Mouse (Mus musculus): ENCODE measurements around the gene Fabp7. TPM values are rescaled to one million over a fixed set of nuclear protein-coding genes. Genes with fewer than 3 reads are reported as not detected.

Gene Fabp7
- polyA plus RNA-seq, 1 experiment: 523 TPM

- no peak for TF ChIP-seq POLR2A (IDR thresholded peaks at IDR 0.05; ENCODE audit: insufficient read depth, low read depth, low read length)
- TF ChIP-seq CTCF (IDR thresholded peaks at IDR 0.05; ENCODE audit: insufficient read depth, low read depth, low read length): no peak
- 25% methylated on average over 3 of the region's 3 CpGs for WGBS
- H3K4me1 ChIP-seq (ENCODE audit: control insufficient read depth, insufficient read depth, low read length): no peaks in the 10 kb centered on the region
- H3K4me3 ChIP-seq (ENCODE audit: insufficient read depth, low read depth, low read length): no peak overlapping the region
- no peak overlapping the region for H3K27ac ChIP-seq (ENCODE audit: insufficient read depth, low read depth, low read length)
These were observed 37.8 kb downstream of the Fabp7 start for GRCm38 (mm10) chr10:57822473-57822872.

DNA sequence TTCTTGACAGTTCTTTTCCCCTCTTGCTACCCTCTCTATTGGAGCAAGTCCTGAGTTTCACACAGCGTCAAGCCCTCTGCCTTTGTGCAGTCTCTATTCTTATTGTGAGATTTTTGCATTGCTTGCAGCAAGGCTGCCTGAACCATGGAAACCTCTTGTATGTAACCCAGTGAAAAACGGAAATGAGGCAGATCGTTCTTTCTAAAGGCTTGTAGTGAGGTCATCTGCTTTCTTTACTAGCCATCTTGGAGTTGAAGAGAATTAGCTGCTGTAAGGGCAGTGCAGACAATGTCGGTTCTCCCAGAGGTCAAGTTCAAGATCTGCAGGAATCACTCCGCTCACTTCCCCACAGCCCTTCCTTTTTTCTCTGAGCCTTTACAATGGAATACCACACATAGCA, 44.0 kb downstream of the Fabp7 start:
- H3K4me3 ChIP-seq (ENCODE audit: insufficient read depth, low read depth, low read length): no peak overlapping the region
- TF ChIP-seq POLR2A (IDR thresholded peaks at IDR 0.05; ENCODE audit: insufficient read depth, low read depth, low read length) (no peak), CTCF (IDR thresholded peaks at IDR 0.05; ENCODE audit: insufficient read depth, low read depth, low read length) (no peak)
- H3K4me1 ChIP-seq (ENCODE audit: control insufficient read depth, insufficient read depth, low read length): no peaks in the 10 kb centered on the region
- H3K27ac ChIP-seq (ENCODE audit: insufficient read depth, low read depth, low read length): no peak overlapping the region
- 22% methylated on average over 5 of the region's 5 CpGs for WGBS

DNA sequence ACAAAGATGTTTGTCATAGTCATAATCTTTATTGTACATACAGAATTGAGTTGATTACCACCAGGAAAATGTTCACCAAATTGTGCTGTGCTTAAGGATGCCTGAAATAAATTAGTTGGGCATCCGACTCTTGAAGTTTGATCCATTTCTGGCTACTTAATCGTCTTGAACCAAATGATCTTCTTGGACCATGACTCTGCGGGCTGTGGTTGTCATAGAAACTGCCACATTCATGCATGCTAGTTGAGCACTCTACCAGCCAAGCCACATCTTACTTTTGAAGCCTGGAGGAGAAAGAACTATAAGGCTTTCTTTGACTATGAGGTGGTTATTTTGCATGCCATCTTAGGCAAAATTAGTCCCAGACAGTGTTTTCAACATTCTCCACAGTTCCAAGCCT, 44.9 kb downstream of the Fabp7 start:
- TF ChIP-seq CTCF (IDR thresholded peaks at IDR 0.05; ENCODE audit: insufficient read depth, low read depth, low read length): no peak
- no peak for TF ChIP-seq POLR2A (IDR thresholded peaks at IDR 0.05; ENCODE audit: insufficient read depth, low read depth, low read length)
- 43% methylated on average over 3 of the region's 3 CpGs for WGBS
- Histone ChIP-seq H3K4me1 (ENCODE audit: control insufficient read depth, insufficient read depth, low read length) (no peaks in the 10 kb centered on the region), H3K4me3 (ENCODE audit: insufficient read depth, low read depth, low read length) (no peak overlapping the region), H3K27ac (ENCODE audit: insufficient read depth, low read depth, low read length) (no peak overlapping the region)

DNA sequence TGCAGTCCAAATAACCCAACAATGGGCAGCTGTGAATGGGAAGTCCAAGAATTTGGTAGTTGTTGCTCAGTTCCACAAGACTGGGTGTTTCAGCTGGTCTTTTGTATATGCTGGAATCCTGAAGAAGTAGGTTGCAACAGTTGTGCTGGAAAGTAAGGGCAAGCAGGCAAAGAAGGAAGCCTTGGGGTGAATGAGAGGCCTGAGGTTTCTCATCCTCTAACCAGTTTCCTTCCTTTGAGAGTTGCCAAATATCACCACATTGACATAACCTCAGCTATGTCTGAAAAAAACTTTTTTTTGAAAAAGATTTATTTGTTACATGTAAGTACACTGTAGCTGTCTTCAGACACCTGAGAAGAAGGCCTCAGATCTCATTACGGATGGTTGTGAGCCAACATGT, 50.4 kb downstream of the Fabp7 start:
- Histone ChIP-seq H3K4me1 (ENCODE audit: control insufficient read depth, insufficient read depth, low read length) (no peaks in the 10 kb centered on the region), H3K27ac (ENCODE audit: insufficient read depth, low read depth, low read length) (no peak overlapping the region), H3K4me3 (ENCODE audit: insufficient read depth, low read depth, low read length) (no peak overlapping the region)
- TF ChIP-seq POLR2A (IDR thresholded peaks at IDR 0.05; ENCODE audit: insufficient read depth, low read depth, low read length) (no peak), CTCF (IDR thresholded peaks at IDR 0.05; ENCODE audit: insufficient read depth, low read depth, low read length) (no peak)
- WGBS: 93% methylated on average over 1 of the region's 1 CpGs

GRCm38 (mm10) chr10:57835982-57836381, 51.3 kb downstream of the Fabp7 start:
- H3K4me1 ChIP-seq (ENCODE audit: control insufficient read depth, insufficient read depth, low read length): no peaks in the 10 kb centered on the region
- no peak overlapping the region for H3K27ac ChIP-seq (ENCODE audit: insufficient read depth, low read depth, low read length)
- no peak overlapping the region for H3K4me3 ChIP-seq (ENCODE audit: insufficient read depth, low read depth, low read length)
- no peak for TF ChIP-seq POLR2A (IDR thresholded peaks at IDR 0.05; ENCODE audit: insufficient read depth, low read depth, low read length)
- no peak for TF ChIP-seq CTCF (IDR thresholded peaks at IDR 0.05; ENCODE audit: insufficient read depth, low read depth, low read length)

Other genes starting within 250 kb of the Fabp7 start
- gene Pkib, start 152.9 kb upstream of the Fabp7 start, polyA plus RNA-seq (2012; ENCODE audit: insufficient read depth, insufficient read length, low replicate concordance, missing spikeins): not detected in 2 replicates
- not detected in 2 replicates for gene Smpdl3a, start 9.5 kb downstream of the Fabp7 start, polyA plus RNA-seq (2012; ENCODE audit: insufficient read depth, insufficient read length, low replicate concordance, missing spikeins)

All from olfactory bulb, adult 2 months (tissue).